10 mouse cellular contexts compared by ENCODE assay signal in genomic region chr12:70231294-70231693, GRCm38 (mm10). TPM values are rescaled to one million over a fixed set of nuclear protein-coding genes. Genes with fewer than 3 reads are reported as not detected.
DNase-seq lines count a peak whose midpoint lies in the region; ATAC-seq and TF ChIP-seq lines count a peak whose summit lies in the region.
"Had no signal": no experiment of that assay in that cellular context is flagged by ENCODE, and none has a peak within 500 bp of the region (broad histone marks: within the 10 kb centered on the region; RNA-seq: fewer than 3 reads in every experiment).

TSS of gene Pygl (minus strand) at chr12:70231488.

- no peak for ATAC-seq in forebrain, embryonic 11.5 days (replicated peaks; ENCODE audit: low FRiP score)
- no peak for ATAC-seq in midbrain, embryonic 11.5 days (ENCODE audit: low FRiP score)
- ATAC-seq in midbrain, embryonic 15.5 days (replicated peaks) = no peak
- no peak for ATAC-seq in liver, embryonic 11.5 days (replicated peaks; ENCODE audit: low FRiP score)

- no peak within 1 kb of the TSS for H3K4me3 ChIP-seq in forebrain, embryonic 10.5 days
- no peak within 1 kb of the TSS for H3K4me3 ChIP-seq in forebrain, embryonic 11.5 days (ENCODE audit: low read depth, low read length)
- H3K4me3 ChIP-seq in midbrain, embryonic 11.5 days (ENCODE audit: low read depth, low read length) = no peak within 1 kb of the TSS
- no peak within 1 kb of the TSS for H3K4me3 ChIP-seq in midbrain, embryonic 15.5 days
- H3K4me3 ChIP-seq in liver, embryonic 11.5 days (ENCODE audit: low read depth, low read length) = no peak within 1 kb of the TSS
- H3K4me3 ChIP-seq in olfactory bulb, adult 2 months (ENCODE audit: insufficient read depth, low read depth, low read length) = no peak within 1 kb of the TSS
- H3K4me3 ChIP-seq: neural tube, embryonic 12.5 days had no signal

- no peak within 1 kb of the TSS for H3K9ac ChIP-seq in forebrain, embryonic 11.5 days (ENCODE audit: low read length)
- no peak within 1 kb of the TSS for H3K9ac ChIP-seq in midbrain, embryonic 11.5 days (ENCODE audit: low read length)
- no peak within 1 kb of the TSS for H3K9ac ChIP-seq in midbrain, embryonic 15.5 days
- H3K9ac ChIP-seq in liver, embryonic 11.5 days (ENCODE audit: low read depth, low read length) = no peak within 1 kb of the TSS
- H3K9ac ChIP-seq: neural tube, embryonic 12.5 days had no signal

- H3K4me2 ChIP-seq in forebrain, embryonic 11.5 days (ENCODE audit: low read depth, low read length, severe bottlenecking) = no peak within 1 kb of the TSS
- no peak within 1 kb of the TSS for H3K4me2 ChIP-seq in midbrain, embryonic 11.5 days
- no peak within 1 kb of the TSS for H3K4me2 ChIP-seq in midbrain, embryonic 15.5 days
- no peak within 1 kb of the TSS for H3K4me2 ChIP-seq in liver, embryonic 11.5 days
- H3K4me2 ChIP-seq: neural tube, embryonic 12.5 days had no signal

- TF ChIP-seq CTCF in olfactory bulb, adult 2 months (IDR thresholded peaks at IDR 0.05; ENCODE audit: insufficient read depth, low read depth, low read length) = no peak

- WGBS in forebrain, embryonic 10.5 days = 89% methylated on average over 2 of the region's 2 CpGs
- 88% methylated on average over 2 of the region's 2 CpGs for WGBS in forebrain, embryonic 11.5 days
- 68% methylated on average over 2 of the region's 2 CpGs for WGBS in midbrain, embryonic 11.5 days
- WGBS in midbrain, embryonic 15.5 days = 72% methylated on average over 2 of the region's 2 CpGs
- 82% methylated on average over 2 of the region's 2 CpGs for WGBS in liver, embryonic 11.5 days
- WGBS in olfactory bulb, adult 2 months = 97% methylated on average over 2 of the region's 2 CpGs

- H3K27ac ChIP-seq in forebrain, embryonic 10.5 days = peak within 1 kb of the TSS; percentile 48; the same call in 1 of the 2 replicates
- H3K27ac ChIP-seq in forebrain, embryonic 11.5 days (ENCODE audit: low read depth, low read length) = no peak within 1 kb of the TSS
- peak within 1 kb of the TSS; percentile 20; the same call in 1 of the 2 replicates for H3K27ac ChIP-seq in midbrain, embryonic 11.5 days (ENCODE audit: low read depth, low read length)
- H3K27ac ChIP-seq in midbrain, embryonic 15.5 days = no peak within 1 kb of the TSS
- 0 out of 2 replicates have a peak within 1 kb of the TSS, but pooled peaks have one; percentile 7 for H3K27ac ChIP-seq in liver, embryonic 11.5 days (ENCODE audit: low read depth, low read length)
- no peak within 1 kb of the TSS for H3K27ac ChIP-seq in olfactory bulb, adult 2 months (ENCODE audit: insufficient read depth, low read depth, low read length)
- H3K27ac ChIP-seq: neural tube, embryonic 12.5 days had no signal

- peaks cover 46% of the 10 kb centered on the region for H3K4me1 ChIP-seq in forebrain, embryonic 10.5 days
- peaks cover 13% of the 10 kb centered on the region; the same call in 1 of the 2 replicates for H3K4me1 ChIP-seq in forebrain, embryonic 11.5 days (replicated peaks; ENCODE audit: control insufficient read depth, insufficient read depth, low read length)
- peaks cover 7% of the 10 kb centered on the region; the same call in 1 of the 2 replicates for H3K4me1 ChIP-seq in midbrain, embryonic 11.5 days (ENCODE audit: control insufficient read depth, insufficient read depth, low read length)
- peaks cover 23% of the 10 kb centered on the region for H3K4me1 ChIP-seq in midbrain, embryonic 15.5 days
- peaks cover 23% of the 10 kb centered on the region for H3K4me1 ChIP-seq in liver, embryonic 11.5 days (replicated peaks; ENCODE audit: control insufficient read depth, insufficient read depth, low read length)
- H3K4me1 ChIP-seq in olfactory bulb, adult 2 months (ENCODE audit: control insufficient read depth, insufficient read depth, low read length) = peaks cover 15% of the 10 kb centered on the region

- H3K9me3 ChIP-seq in forebrain, embryonic 10.5 days = no peaks in the 10 kb centered on the region
- H3K9me3 ChIP-seq in forebrain, embryonic 11.5 days (ENCODE audit: control insufficient read depth, low read length) = no peaks in the 10 kb centered on the region
- no peaks in the 10 kb centered on the region for H3K9me3 ChIP-seq in midbrain, embryonic 11.5 days (ENCODE audit: control insufficient read depth, low read length)
- no peaks in the 10 kb centered on the region for H3K9me3 ChIP-seq in midbrain, embryonic 15.5 days
- no peaks in the 10 kb centered on the region for H3K9me3 ChIP-seq in liver, embryonic 11.5 days (ENCODE audit: control insufficient read depth, low read length)
- H3K9me3 ChIP-seq: neural tube, embryonic 12.5 days had no signal

- no peak for DNase-seq in forebrain, embryonic 10.5 days (ENCODE audit: extremely low spot score, low spot score)
- DNase-seq in forebrain, embryonic 11.5 days (ENCODE audit: low spot score) = no peak
- no peak for DNase-seq in midbrain, embryonic 11.5 days (ENCODE audit: low spot score, missing footprints)
- DNase-seq in liver, embryonic 11.5 days (ENCODE audit: low spot score) = no peak
- no peak for DNase-seq in right cerebral cortex, adult 2 months (ENCODE audit: low spot score in 2 of 2)
- no peak for DNase-seq in layer of hippocampus, adult 8-10 months (ENCODE audit: low spot score in 2 of 2)
- DNase-seq: kidney, postnatal 25 days had no signal

- peaks cover 65% of the 10 kb centered on the region for H3K27me3 ChIP-seq in forebrain, embryonic 10.5 days (ENCODE audit: poor library complexity, severe bottlenecking)
- H3K27me3 ChIP-seq in forebrain, embryonic 11.5 days (ENCODE audit: control insufficient read depth, insufficient read depth, low read length) = 0 out of 2 replicates have a peak, but pooled peaks cover 5% of the 10 kb centered on the region
- peaks cover 6% of the 10 kb centered on the region for H3K27me3 ChIP-seq in midbrain, embryonic 11.5 days (ENCODE audit: control insufficient read depth, insufficient read depth, low read length)
- H3K27me3 ChIP-seq in midbrain, embryonic 15.5 days (replicated peaks) = peaks cover 5% of the 10 kb centered on the region; the same call in 1 of the 2 replicates
- no peaks in the 10 kb centered on the region for H3K27me3 ChIP-seq in liver, embryonic 11.5 days (replicated peaks; ENCODE audit: control insufficient read depth, insufficient read depth, low read length)
- H3K27me3 ChIP-seq: neural tube, embryonic 12.5 days had no signal

- TF ChIP-seq POLR2A in olfactory bulb, adult 2 months (IDR thresholded peaks at IDR 0.05; ENCODE audit: insufficient read depth, low read depth, low read length) = no peak

- no peaks in the 10 kb centered on the region for H3K36me3 ChIP-seq in forebrain, embryonic 10.5 days (replicated peaks)
- no peaks in the 10 kb centered on the region for H3K36me3 ChIP-seq in forebrain, embryonic 11.5 days (ENCODE audit: control insufficient read depth, insufficient read depth, low read length)
- no peaks in the 10 kb centered on the region for H3K36me3 ChIP-seq in midbrain, embryonic 11.5 days (ENCODE audit: control insufficient read depth, insufficient read depth, low read length)
- H3K36me3 ChIP-seq in midbrain, embryonic 15.5 days (replicated peaks) = no peaks in the 10 kb centered on the region
- no peaks in the 10 kb centered on the region for H3K36me3 ChIP-seq in liver, embryonic 11.5 days (ENCODE audit: control insufficient read depth, insufficient read depth, low read length)
- H3K36me3 ChIP-seq: neural tube, embryonic 12.5 days had no signal

RNA-seq across cellular contexts. Expression of gene Pygl, which starts in this region (rescaled TPM):
- polyA plus RNA-seq in forebrain, embryonic 10.5 days (2016; fragmentation: Nextera tagmentation; extraction: Ambion mirVana) = 9.7 and 10.8 TPM in 2 replicates
- polyA plus RNA-seq in forebrain, embryonic 11.5 days (2014; fragmentation: Nextera tagmentation; extraction: Ambion mirVana) = 5.9 and 6.3 TPM in 2 replicates
- 7.6 and 8.0 TPM in 2 replicates for polyA plus RNA-seq in midbrain, embryonic 11.5 days (2014; fragmentation: Nextera tagmentation; extraction: Ambion mirVana)
- 8.6 and 9.1 TPM in 2 replicates for polyA plus RNA-seq in midbrain, embryonic 15.5 days (2015; fragmentation: Nextera tagmentation; extraction: Ambion mirVana)
- 29.8 and 36.2 TPM in 2 replicates for polyA plus RNA-seq in liver, embryonic 11.5 days (2014; fragmentation: Nextera tagmentation; extraction: Ambion mirVana)
- not detected in 2 replicates for polyA plus RNA-seq in olfactory bulb, adult 2 months (2012; ENCODE audit: insufficient read depth, insufficient read length, low replicate concordance, missing spikeins)
- 1 to 10 TPM; 3.9 to 7.0 (median 4.8) TPM for total RNA-seq in layer of hippocampus, adult 8-10 months (2022)

Comparison
In these comparisons a context has a peak if more than half of its experiments do, and no peak if none do; other contexts are left out.
1. H3K27ac ChIP-seq: peak in forebrain, embryonic 10.5 days (single experiment), midbrain, embryonic 11.5 days (single experiment) and liver, embryonic 11.5 days (single experiment); none in forebrain, embryonic 11.5 days (single experiment), midbrain, embryonic 15.5 days (single experiment) and olfactory bulb, adult 2 months (single experiment).